Mouse (Mus musculus) CH12.LX (cell line): ENCODE data around the gene Mrpl49. TPM values are rescaled to one million over a fixed set of nuclear protein-coding genes. Genes with fewer than 3 reads are reported as not detected.

Experiments
- DNase-seq: peaks from one replicate; pipeline ENCODE4 v3.0.0-alpha.2; 2013; ENCODE audit errors: extremely low read depth
- H3K27ac ChIP-seq: 2 replicates; pipeline ENCODE4 v1.5.1; 2012; ENCODE audit warnings: low read depth, mild to moderate bottlenecking, control low read depth, moderate library complexity; ENCODE audit not compliant: insufficient read depth
- H3K27me3 ChIP-seq: replicated peaks from 2 replicates; pipeline ENCODE3; 2012; ENCODE audit warnings: inconsistent platforms
- H3K36me3 ChIP-seq, 2 experiments: replicated peaks in 1 of 2; 2 replicates each; pipeline versions ENCODE3 to v1.6.1; 2012; ENCODE audit warnings: inconsistent platforms in 1 of 2, low read length in 1 of 2, mild to moderate bottlenecking in 1 of 2, mixed read lengths in 1 of 2, moderate library complexity in 1 of 2; ENCODE audit not compliant: control insufficient read depth in 1 of 2, insufficient read depth in 1 of 2
- H3K4me1 ChIP-seq, 2 experiments: 2 replicates each; pipeline ENCODE4 v1.6.1; 2012; ENCODE audit warnings: inconsistent platforms in 1 of 2, moderate library complexity in 1 of 2; ENCODE audit not compliant: insufficient read depth in 2 of 2, control insufficient read depth in 1 of 2
- H3K4me2 ChIP-seq: 2 replicates; pipeline ENCODE4 v1.6.1; 2012; ENCODE audit warnings: low read depth, mild to moderate bottlenecking, control low read depth; ENCODE audit not compliant: poor library complexity, insufficient read depth, severe bottlenecking
- H3K4me3 ChIP-seq, 3 experiments: fragments of 150-350 bp in 1 of 3; sonication (generic) in 1 of 3; replicated peaks in 1 of 3; 2 replicates each; pipeline versions ENCODE3 to v1.5.1; 2011 to 2012; ENCODE audit warnings: low read depth in 2 of 3, low read length in 2 of 3, mild to moderate bottlenecking in 2 of 3, moderate library complexity in 2 of 3, control low read depth in 1 of 3, improper control_type of control experiment in 1 of 3, inconsistent platforms in 1 of 3, mixed read lengths in 1 of 3; ENCODE audit not compliant: poor library complexity in 1 of 3
- H3K79me2 ChIP-seq: replicated peaks from 2 replicates; pipeline ENCODE4 v1.6.1; 2012; ENCODE audit warnings: mild to moderate bottlenecking, moderate library complexity; ENCODE audit not compliant: control insufficient read depth, poor library complexity, insufficient read depth, severe bottlenecking; ENCODE audit errors: extremely low read depth
- H3K9ac ChIP-seq: 2 replicates; pipeline ENCODE4 v1.6.1; 2012; ENCODE audit warnings: low read depth, mild to moderate bottlenecking, control low read depth, moderate library complexity; ENCODE audit not compliant: insufficient read depth
- H3K9me3 ChIP-seq: replicated peaks from 2 replicates; pipeline ENCODE3; 2012; ENCODE audit warnings: low read length, inconsistent platforms, mixed read lengths
- BHLHE40 ChIP-seq: IDR thresholded peaks from 2 replicates; pipeline ENCODE4 v1.6.1; 2011; ENCODE audit warnings: mild to moderate bottlenecking, low read depth, low read length, improper control_type of control experiment
- CHD1 ChIP-seq: IDR thresholded peaks from 2 replicates; pipeline ENCODE4 v1.6.1; 2012; ENCODE audit warnings: low read depth, low read length, improper control_type of control experiment, inconsistent platforms
- CHD2 ChIP-seq: IDR thresholded peaks from 2 replicates; pipeline ENCODE4 v1.6.1; 2011; ENCODE audit warnings: low read length, improper control_type of control experiment
- CTCF ChIP-seq, 2 experiments: IDR thresholded peaks in 1 of 2; conservative IDR thresholded peaks in 1 of 2; 2 replicates each; pipeline ENCODE4 v1.5.1; 2011 to 2012; ENCODE audit warnings: low read depth in 2 of 2, low read length in 2 of 2, improper control_type of control experiment in 1 of 2, inconsistent platforms in 1 of 2, mild to moderate bottlenecking in 1 of 2, moderate library complexity in 1 of 2
- E2F4 ChIP-seq: IDR thresholded peaks from 2 replicates; pipeline ENCODE4 v1.6.1; 2011; ENCODE audit warnings: low read depth, low read length, improper control_type of control experiment; ENCODE audit not compliant: insufficient replicate concordance
- ELF1 ChIP-seq: IDR thresholded peaks from 2 replicates; pipeline ENCODE4 v1.6.1; 2014; ENCODE audit warnings: low read depth, mild to moderate bottlenecking, inconsistent platforms, low read length, improper control_type of control experiment
- EP300 ChIP-seq: IDR thresholded peaks from 2 replicates; pipeline ENCODE4 v1.6.1; 2011; ENCODE audit warnings: low read length, improper control_type of control experiment
- ETS1 ChIP-seq: conservative IDR thresholded peaks from 2 replicates; pipeline ENCODE4 v1.6.1; 2012; ENCODE audit warnings: low read depth, mild to moderate bottlenecking, inconsistent platforms, low read length, improper control_type of control experiment, moderate library complexity
- GABPA ChIP-seq: IDR thresholded peaks from 2 replicates; pipeline ENCODE4 v1.6.1; 2012; ENCODE audit warnings: low read depth, low read length, improper control_type of control experiment, inconsistent platforms; ENCODE audit not compliant: insufficient replicate concordance
- HCFC1 ChIP-seq: IDR thresholded peaks from 2 replicates; pipeline ENCODE4 v1.6.1; 2012; ENCODE audit warnings: low read depth, mild to moderate bottlenecking, inconsistent platforms, low read length, improper control_type of control experiment
- IRF4 ChIP-seq: IDR thresholded peaks from 2 replicates; pipeline ENCODE4 v1.6.1; 2014; ENCODE audit warnings: low read depth, mild to moderate bottlenecking, inconsistent platforms, low read length, improper control_type of control experiment
- JUN ChIP-seq: IDR thresholded peaks from 2 replicates; pipeline ENCODE4 v1.6.1; 2011; ENCODE audit warnings: low read depth, mild to moderate bottlenecking, low read length, improper control_type of control experiment, moderate library complexity; ENCODE audit not compliant: insufficient read depth
- JUND ChIP-seq: conservative IDR thresholded peaks from 2 replicates; pipeline ENCODE4 v1.6.1; 2011; ENCODE audit warnings: low read depth, low read length, improper control_type of control experiment
- KAT2A ChIP-seq: IDR thresholded peaks from 2 replicates; pipeline ENCODE4 v1.6.1; 2012; ENCODE audit warnings: low read length, improper control_type of control experiment, inconsistent platforms; ENCODE audit not compliant: insufficient replicate concordance
- MAFK ChIP-seq: IDR thresholded peaks from 2 replicates; pipeline ENCODE4 v1.6.1; 2011; ENCODE audit warnings: low read length, improper control_type of control experiment; ENCODE audit not compliant: insufficient replicate concordance
- MAX ChIP-seq: IDR thresholded peaks from 2 replicates; pipeline ENCODE4 v1.6.1; 2011; ENCODE audit warnings: low read length, improper control_type of control experiment
- MAZ ChIP-seq: IDR thresholded peaks from 2 replicates; pipeline ENCODE4 v1.6.1; 2012; ENCODE audit warnings: low read depth, mild to moderate bottlenecking, inconsistent platforms, low read length, improper control_type of control experiment, moderate library complexity
- MEF2A ChIP-seq: IDR thresholded peaks from 2 replicates; pipeline ENCODE4 v1.6.1; 2014; ENCODE audit warnings: low read depth, mild to moderate bottlenecking, inconsistent platforms, low read length, improper control_type of control experiment, borderline replicate concordance
- MXI1 ChIP-seq: IDR thresholded peaks from 2 replicates; pipeline ENCODE4 v1.6.1; 2011; ENCODE audit warnings: mild to moderate bottlenecking, low read depth, low read length, improper control_type of control experiment
- MYC ChIP-seq: IDR thresholded peaks from 2 replicates; pipeline ENCODE4 v1.6.1; 2011; ENCODE audit warnings: low read depth, mild to moderate bottlenecking, improper control_type of control experiment, low read length
- NELFE ChIP-seq: IDR thresholded peaks from 2 replicates; pipeline ENCODE4 v1.6.1; 2011; ENCODE audit warnings: low read depth, low read length, improper control_type of control experiment
- NRF1 ChIP-seq: IDR thresholded peaks from 2 replicates; pipeline ENCODE4 v1.6.1; 2014; ENCODE audit warnings: low read depth, mild to moderate bottlenecking, inconsistent platforms, low read length, improper control_type of control experiment, moderate library complexity
- PAX5 ChIP-seq: IDR thresholded peaks from 2 replicates; pipeline ENCODE4 v1.6.1; 2012; ENCODE audit warnings: low read length, inconsistent platforms, mixed read lengths
- POLR2A ChIP-seq: IDR thresholded peaks from 2 replicates; pipeline ENCODE4 v1.6.1; 2011; ENCODE audit warnings: low read depth, mild to moderate bottlenecking, improper control_type of control experiment, low read length
- POLR2AphosphoS2 ChIP-seq: IDR thresholded peaks from 2 replicates; pipeline ENCODE4 v1.6.1; 2011; ENCODE audit warnings: low read depth, low read length, improper control_type of control experiment
- RAD21 ChIP-seq: IDR thresholded peaks from 2 replicates; pipeline ENCODE4 v1.6.1; 2011; ENCODE audit warnings: low read depth, mild to moderate bottlenecking, low read length, improper control_type of control experiment, moderate library complexity
- RCOR1 ChIP-seq: conservative IDR thresholded peaks from 2 replicates; pipeline ENCODE4 v1.6.1; 2012; ENCODE audit warnings: low read depth, mild to moderate bottlenecking, inconsistent platforms, low read length, improper control_type of control experiment
- SIN3A ChIP-seq: IDR thresholded peaks from 2 replicates; pipeline ENCODE4 v1.6.1; 2012; ENCODE audit warnings: low read length, improper control_type of control experiment, inconsistent platforms
- SMC3 ChIP-seq: IDR thresholded peaks from 2 replicates; pipeline ENCODE4 v1.6.1; 2011; ENCODE audit warnings: low read depth, low read length, improper control_type of control experiment
- TBP ChIP-seq: conservative IDR thresholded peaks from 2 replicates; pipeline ENCODE4 v1.6.1; 2011; ENCODE audit warnings: low read depth, low read length, improper control_type of control experiment
- TCF12 ChIP-seq: IDR thresholded peaks from 2 replicates; pipeline ENCODE4 v1.6.1; 2014; ENCODE audit warnings: low read depth, mild to moderate bottlenecking, inconsistent platforms, low read length, improper control_type of control experiment
- UBTF ChIP-seq: IDR thresholded peaks from 2 replicates; pipeline ENCODE4 v1.6.1; 2012; ENCODE audit warnings: low read depth, mild to moderate bottlenecking, inconsistent platforms, low read length, improper control_type of control experiment, moderate library complexity
- USF1 ChIP-seq: IDR thresholded peaks from 2 replicates; pipeline ENCODE4 v1.6.1; 2014; ENCODE audit warnings: low read depth, mild to moderate bottlenecking, inconsistent platforms, low read length, improper control_type of control experiment
- USF2 ChIP-seq: conservative IDR thresholded peaks from 2 replicates; pipeline ENCODE4 v1.6.1; 2011; ENCODE audit warnings: low read depth, low read length, improper control_type of control experiment
- ZC3H11A ChIP-seq: IDR thresholded peaks from 2 replicates; pipeline ENCODE4 v1.6.1; 2012; ENCODE audit warnings: low read depth, mild to moderate bottlenecking, inconsistent platforms, low read length, improper control_type of control experiment
- ZKSCAN1 ChIP-seq: IDR thresholded peaks from 2 replicates; pipeline ENCODE4 v1.6.1; 2012; ENCODE audit warnings: low read depth, inconsistent platforms, low read length, improper control_type of control experiment, borderline replicate concordance
- ZMIZ1 ChIP-seq: IDR thresholded peaks from 2 replicates; pipeline ENCODE4 v1.6.1; 2012; ENCODE audit warnings: low read depth, mild to moderate bottlenecking, inconsistent platforms, low read length, improper control_type of control experiment
- ZNF384 ChIP-seq: IDR thresholded peaks from 2 replicates; pipeline ENCODE4 v1.6.1; 2012; ENCODE audit warnings: low read depth, low read length, improper control_type of control experiment, inconsistent platforms
- dilution Hi-C: fragments of 300-500 bp; cut with MboI; formaldehyde crosslinking; loops from 2 replicates; pipeline ENCODE4 v1.14.3; 2020; ENCODE audit warnings: low sequenced_read_pairs; ENCODE audit not compliant: extremely low pct_unique_long_range_greater_than_20kb, extremely low pct_ligation_motif_present
- in situ Hi-C: fragments of 300-500 bp; cut with MboI; formaldehyde crosslinking; loops from 3 replicates; pipeline ENCODE4 v1.14.3; 2019; ENCODE audit warnings: low sequenced_read_pairs, low pct_ligation_motif_present, low pct_unique_long_range_greater_than_20kb, mixed read lengths
- polyA plus RNA-seq: library from polyadenylated mRNA; unstranded; fragments of >175 nt; gene quantifications from 2 replicates; pipeline ENCODE4 v1.2.1, GENCODE M21; 2012; ENCODE audit warnings: low read depth; ENCODE audit not compliant: insufficient read length
- total RNA-seq, 2 experiments: library from RNA; depleted of rRNA; stranded (reverse); fragments of 300-350 nt in 1 of 2; fragments of >200 nt in 1 of 2; gene quantifications; 2 replicates each; pipeline ENCODE4 v1.2.3; 2012 to 2014

Gene Mrpl49
- total and polyA plus RNA-seq, 3 experiments = 37.4 to 66.6 (median 59.0) TPM

DNA sequence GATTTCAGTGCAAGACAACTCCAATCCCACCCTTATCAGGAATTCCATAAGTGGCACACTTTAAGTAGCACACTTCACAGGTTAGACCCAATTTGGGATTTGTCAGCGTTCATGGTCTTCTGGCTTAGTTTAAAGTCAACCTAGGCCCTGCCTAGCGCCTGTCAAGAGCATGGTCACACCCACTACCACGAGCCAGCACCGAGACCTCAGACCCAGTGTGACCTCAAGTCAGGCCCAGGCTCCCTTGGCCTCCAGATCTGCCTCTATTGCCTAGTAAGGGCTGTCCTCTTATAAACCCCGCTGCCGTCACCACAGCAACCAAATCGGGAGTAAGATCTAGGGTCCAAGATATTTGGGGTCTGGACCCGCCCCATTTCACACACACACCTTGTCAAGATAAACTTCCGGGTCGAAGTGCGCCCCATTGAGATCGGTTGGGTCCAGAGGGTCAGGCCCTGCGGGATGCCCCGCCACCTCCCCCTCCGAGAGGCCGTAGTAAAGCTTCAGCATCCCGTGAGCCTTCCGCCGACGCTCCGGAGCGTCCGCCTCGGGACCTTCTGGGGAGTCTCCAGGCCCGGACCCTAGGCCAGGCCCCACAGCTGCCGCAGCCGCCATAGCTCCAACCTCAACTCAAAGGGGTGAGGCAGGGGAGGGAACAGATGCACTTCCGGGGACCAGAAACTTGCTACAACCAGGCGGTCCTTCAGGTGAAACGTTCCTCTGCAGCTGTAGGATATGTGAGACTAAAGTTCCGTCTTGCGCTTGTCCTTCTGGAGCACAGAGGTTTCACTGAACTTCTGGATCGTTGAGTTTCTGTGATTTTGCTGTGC is 19.2 kb upstream of the Mrpl49 start, which contains the start of gene Vps51:
TSS of gene Vps51 (minus strand) at position 668 of the 830 bp plus-strand sequence.
- H3K9me3 ChIP-seq = no peaks in the 10 kb centered on the region
- dilution Hi-C loops = no loop called here
- peak within 1 kb of the TSS; percentile 92 for H3K4me2 ChIP-seq
- TF ChIP-seq RAD21 (no peak), ELF1 (peak; percentile 89), ZKSCAN1 (no peak), NELFE (peak; percentile 75), SMC3 (no peak), JUND (peak; percentile 41; the same call in 1 of the 2 replicates), UBTF (no peak), ETS1 (no peak), IRF4 (peak; percentile 78), JUN (no peak), ZNF384 (peak; percentile 50), MYC (peak; percentile 83; the same call in 1 of the 2 replicates), PAX5 (no peak), MAX (peak; percentile 88), HCFC1 (peak; percentile 92), RCOR1 (0 out of 2 replicates have a peak, but pooled peaks have one; percentile 40), MXI1 (peak; percentile 78; the same call in 1 of the 2 replicates), E2F4 (no peak), GABPA (peak; percentile 23; the same call in 1 of the 2 replicates), TCF12 (peak; percentile 86), NRF1 (peak; percentile 55), CHD2 (peak; percentile 85; the same call in 1 of the 2 replicates), KAT2A (peak; percentile 91; the same call in 1 of the 2 replicates), TBP (peak; percentile 87), CHD1 (0 out of 2 replicates have a peak, but pooled peaks have one; percentile 28), MAZ (no peak; the same call in none of the 2 replicates), USF2 (no peak), BHLHE40 (0 out of 2 replicates have a peak, but pooled peaks have one; percentile 32), MEF2A (peak; percentile 71), USF1 (no peak), ZMIZ1 (0 out of 2 replicates have a peak, but pooled peaks have one; percentile 31), ZC3H11A (no peak), MAFK (no peak), CTCF (conservative IDR thresholded peaks at IDR 0.05 in 1 of 2, IDR thresholded peaks at IDR 0.05 in 1 of 2; ENCODE audit: low read depth in 2 of 2, low read length in 2 of 2) (no peak), EP300 (no peak), POLR2AphosphoS2 (peak; percentile 61; the same call in 1 of the 2 replicates), POLR2A (peak; percentile 72), SIN3A (peak; percentile 99)
- H3K27me3 ChIP-seq = no peaks in the 10 kb centered on the region
- peaks cover 3 to 26% of the 10 kb centered on the region in 2 experiments for H3K4me1 ChIP-seq
- H3K36me3 ChIP-seq = peaks cover 34 to 58% of the 10 kb centered on the region in 2 experiments
- peak within 1 kb of the TSS; percentile 65; the same call in 1 of the 2 replicates for H3K27ac ChIP-seq
- H3K4me3 ChIP-seq = peak within 1 kb of the TSS; percentile 80 to 97 (median 97)
- peak within 1 kb of the TSS; percentile 90 for H3K9ac ChIP-seq
- in situ Hi-C loops = no loop called here
- H3K79me2 ChIP-seq = peaks cover 20% of the 10 kb centered on the region
- peak; percentile 93 for DNase-seq
